Mouse (Mus musculus) thymus, adult 2 months (tissue): Measurements from ENCODE around the gene H3f3a.

Source experiments
- CTCF ChIP-seq: fragments of 200-500 bp; IDR thresholded peaks from 2 replicates; pipeline ENCODE4 v1.5.1; 2012; ENCODE audit warnings: mild to moderate bottlenecking, control low read depth, low read length, moderate library complexity, borderline replicate concordance; ENCODE audit not compliant: control insufficient read depth, poor library complexity, insufficient read depth; ENCODE audit errors: extremely low read depth
- POLR2A ChIP-seq: fragments of 200-500 bp; IDR thresholded peaks from 2 replicates; pipeline ENCODE4 v1.6.1; 2012; ENCODE audit warnings: mild to moderate bottlenecking, low read length, control low read depth, moderate library complexity; ENCODE audit not compliant: control insufficient read depth, poor library complexity, insufficient read depth; ENCODE audit errors: extremely low read depth

GRCm38 (mm10) chr1:180756711-180757110 is 57.0 kb downstream of the H3f3a start:
- TF ChIP-seq CTCF (no peak), POLR2A (no peak)
